Mouse (Mus musculus): ENCODE measurements around the gene Msantd1.

GRCm38 (mm10) chr5:34932458-34932806 lies 24.6 kb downstream of the Msantd1 start:
- TF ChIP-seq POLR2A (IDR thresholded peaks at IDR 0.05; ENCODE audit: low read depth, low read length) (no peak), CTCF (conservative IDR thresholded peaks at IDR 0.05; ENCODE audit: insufficient read depth, insufficient read length, low read depth, low read length) (no peak)

All from kidney, adult 2 months (tissue).